Mouse (Mus musculus): Measurements from ENCODE around the gene B3gnt6.

B3gnt6 gene

DNA sequence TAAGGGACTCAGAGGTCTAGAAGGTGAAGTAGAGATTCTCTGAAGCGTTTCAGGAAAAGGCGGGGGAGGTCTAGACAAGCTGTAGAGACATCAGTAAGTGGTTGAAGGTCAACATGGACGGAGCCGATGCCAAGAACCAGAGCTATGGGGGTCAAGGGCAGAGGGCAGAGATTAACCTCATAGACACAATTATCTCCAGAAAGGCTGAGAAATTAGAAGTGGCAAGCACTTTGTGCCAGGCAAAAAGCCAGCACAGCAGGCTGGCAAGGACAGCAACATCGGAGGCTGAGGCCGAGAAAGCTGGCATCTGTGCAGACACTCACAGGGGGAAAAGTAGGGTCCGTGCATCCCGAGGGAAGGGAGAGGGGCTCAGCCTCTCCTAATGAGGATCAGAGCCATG is 51.5 kb downstream of the B3gnt6 start:
- no peak for DNase-seq

DNA sequence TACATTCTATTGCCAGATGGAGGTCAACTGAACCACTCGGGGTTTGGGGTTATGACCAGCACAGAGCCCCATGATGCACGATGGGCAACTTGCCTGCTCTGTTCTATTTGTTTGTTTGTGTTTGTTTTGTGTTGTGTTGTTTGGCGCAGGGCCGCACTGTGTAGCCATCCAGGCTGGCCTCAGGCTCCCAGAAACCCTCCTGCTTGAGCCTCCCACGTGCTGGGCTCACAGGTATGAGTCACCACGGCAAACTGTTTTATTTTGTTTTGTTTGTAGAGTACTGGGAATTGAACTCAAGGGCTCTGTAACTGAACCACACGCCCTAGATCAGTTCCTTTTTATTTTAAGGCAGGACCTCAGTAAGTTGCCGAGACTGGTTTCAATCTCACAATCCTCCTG is 52.8 kb downstream of the B3gnt6 start:
- DNase-seq, result peak; percentile 51

DNA sequence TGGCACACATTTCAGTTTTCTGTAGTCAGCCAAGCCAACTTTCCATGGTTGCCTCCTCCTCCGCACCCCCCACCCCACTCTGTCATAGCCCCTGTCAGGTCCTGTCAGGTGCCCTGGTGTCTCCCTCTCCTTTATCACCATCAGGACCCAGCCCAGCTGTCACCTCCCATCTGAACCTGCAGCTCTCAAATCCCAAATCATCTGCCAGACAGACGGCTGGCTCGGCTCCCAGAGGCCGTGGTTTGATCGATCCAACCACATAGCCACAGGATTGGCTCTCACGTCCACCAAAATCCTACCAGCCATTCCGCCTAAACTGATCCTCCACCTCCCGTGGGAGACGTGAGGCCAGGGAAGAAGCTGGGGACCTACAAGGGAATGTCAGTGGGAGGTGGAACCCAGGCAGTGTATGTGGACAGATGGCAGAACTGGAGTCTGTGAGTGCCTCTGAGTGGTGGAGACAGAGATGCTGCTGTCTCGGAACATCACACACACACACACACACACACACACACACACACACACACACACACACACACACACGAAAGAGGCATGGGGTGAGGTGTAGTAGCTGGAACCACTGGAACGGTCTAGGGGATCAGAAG is 53.3 kb downstream of the B3gnt6 start:
- peak; percentile 48 for DNase-seq

- no peak for DNase-seq
These were observed 53.9 kb downstream of the B3gnt6 start, which contains the start of gene Omp for GRCm38 (mm10) chr7:98145402-98145801. Omp (minus strand) TSS chr7:98145502.

DNA sequence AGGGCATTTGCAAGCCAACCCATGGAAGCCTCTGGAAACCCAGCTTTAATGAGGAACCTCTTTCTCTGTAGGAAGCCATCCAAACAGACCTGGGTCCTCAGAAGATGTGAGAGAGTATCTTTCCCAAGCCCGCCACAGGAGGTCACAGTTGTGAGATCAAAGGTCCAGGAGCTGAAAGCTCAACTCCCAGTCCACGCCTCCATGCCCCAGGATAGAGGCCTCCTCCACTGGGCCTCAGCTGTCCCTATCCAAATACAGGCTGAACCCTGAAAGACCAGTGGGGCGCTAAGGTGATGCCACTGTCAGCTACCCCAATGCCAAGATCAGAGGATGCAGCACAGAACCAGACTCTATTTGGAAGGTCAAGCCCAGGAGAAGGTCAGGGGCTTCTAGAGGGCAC is 56.6 kb downstream of the B3gnt6 start:
- no peak for DNase-seq

All from right cerebral cortex, adult 18-20 months (tissue).